Mouse (Mus musculus) midbrain, embryonic 12.5 days (tissue): ENCODE measurements around the gene Scamp2. TPM values are rescaled to one million over a fixed set of nuclear protein-coding genes. Genes with fewer than 3 reads are reported as not detected.

Experiments
- ATAC-seq: fragments of 200-750 bp; cut with Nextera tagmentation; 2 replicates; pipeline ENCODE4 v1.8.0; 2017; ENCODE audit warnings: low read depth, moderate TSS enrichment, moderate library complexity; ENCODE audit not compliant: low FRiP score
- H3K27ac ChIP-seq: fragments of 300-500 bp; sonication (generic); replicated peaks from 2 replicates; pipeline ENCODE4 v1.5.1; 2016; ENCODE audit warnings: mild to moderate bottlenecking
- H3K27me3 ChIP-seq: fragments of 300-500 bp; sonication (generic); 2 replicates; pipeline ENCODE4 v1.6.1; 2016; ENCODE audit warnings: mild to moderate bottlenecking
- H3K36me3 ChIP-seq: fragments of 300-500 bp; sonication (generic); 2 replicates; pipeline ENCODE4 v1.6.1; 2016
- H3K4me1 ChIP-seq: fragments of 300-500 bp; sonication (generic); 2 replicates; pipeline ENCODE4 v1.6.1; 2016
- H3K4me2 ChIP-seq: fragments of 300-500 bp; sonication (generic); replicated peaks from 2 replicates; pipeline ENCODE4 v1.6.1; 2016; ENCODE audit warnings: mild to moderate bottlenecking, moderate library complexity
- H3K4me3 ChIP-seq: fragments of 300-500 bp; sonication (generic); 2 replicates; pipeline ENCODE4 v1.5.1; 2016; ENCODE audit warnings: mild to moderate bottlenecking
- H3K9ac ChIP-seq: fragments of 300-500 bp; sonication (generic); replicated peaks from 2 replicates; pipeline ENCODE4 v1.6.1; 2016; ENCODE audit warnings: mild to moderate bottlenecking, moderate library complexity
- H3K9me3 ChIP-seq: fragments of 300-500 bp; sonication (generic); 2 replicates; pipeline ENCODE4 v1.6.1; 2016; ENCODE audit warnings: mild to moderate bottlenecking
- WGBS: fragments of 180-500 bp; shearing (Covaris S2); methylation state at CpG from one replicate; pipeline ENCODE4 v1.1.7; 2016; 5-methylcytosine and 5-hydroxymethylcytosine counted together
- polyA plus RNA-seq: library from polyadenylated mRNA; unstranded; fragments of >200 nt; fragmentation: Nextera tagmentation; extraction: Ambion mirVana; gene quantifications from 2 replicates; pipeline ENCODE4 v1.2.1, GENCODE M21; 2016

Gene Scamp2
- 57.6 and 62.6 TPM in 2 replicates for polyA plus RNA-seq

DNA sequence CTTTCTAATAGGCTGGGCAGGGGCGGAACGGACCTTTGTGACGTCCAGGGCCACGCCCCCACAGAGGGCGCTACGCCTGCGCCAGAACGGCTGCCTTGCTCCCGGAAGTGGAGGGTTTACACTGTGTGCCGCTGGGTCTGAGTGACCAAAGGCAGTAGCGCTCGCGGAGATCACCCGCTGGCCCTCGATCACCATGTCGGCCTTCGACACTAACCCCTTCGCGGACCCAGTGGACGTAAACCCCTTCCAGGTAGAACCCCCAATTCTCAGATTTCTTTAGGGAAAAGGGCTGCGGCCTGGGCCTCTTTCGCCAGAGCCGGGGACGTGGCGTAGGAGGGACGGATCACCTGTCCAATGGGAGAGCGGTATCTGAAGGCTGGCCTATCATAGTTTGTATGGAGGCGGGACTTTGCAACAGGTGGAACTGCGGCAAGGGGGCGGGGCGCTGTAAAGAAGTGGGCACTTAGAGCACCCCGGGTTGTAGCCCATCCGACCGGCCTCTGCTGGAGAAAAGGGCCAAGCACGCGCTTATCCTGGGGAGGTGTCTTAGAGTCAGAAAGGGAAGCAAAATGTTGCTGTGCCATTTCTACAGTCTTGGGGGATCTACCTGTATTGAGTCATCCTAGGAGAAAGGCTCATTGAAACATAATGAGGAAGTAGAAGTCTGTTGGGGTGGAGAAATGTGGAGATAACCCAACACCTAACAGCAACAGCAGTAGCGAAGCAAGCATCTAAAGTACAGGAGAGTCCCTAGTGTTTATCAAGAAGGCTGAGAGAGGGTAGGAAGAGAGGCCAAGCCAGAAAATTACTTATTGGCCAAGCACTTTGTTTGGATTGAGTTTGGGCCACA, at the start of gene Scamp2:
TSS of gene Scamp2 (plus strand) at position 83 of the 850 bp plus-strand sequence.
- Histone ChIP-seq H3K27ac (peak within 1 kb of the TSS; percentile 81), H3K27me3 (no peaks in the 10 kb centered on the region)
- 1% methylated on average over 37 of the region's 37 CpGs for WGBS

DNA sequence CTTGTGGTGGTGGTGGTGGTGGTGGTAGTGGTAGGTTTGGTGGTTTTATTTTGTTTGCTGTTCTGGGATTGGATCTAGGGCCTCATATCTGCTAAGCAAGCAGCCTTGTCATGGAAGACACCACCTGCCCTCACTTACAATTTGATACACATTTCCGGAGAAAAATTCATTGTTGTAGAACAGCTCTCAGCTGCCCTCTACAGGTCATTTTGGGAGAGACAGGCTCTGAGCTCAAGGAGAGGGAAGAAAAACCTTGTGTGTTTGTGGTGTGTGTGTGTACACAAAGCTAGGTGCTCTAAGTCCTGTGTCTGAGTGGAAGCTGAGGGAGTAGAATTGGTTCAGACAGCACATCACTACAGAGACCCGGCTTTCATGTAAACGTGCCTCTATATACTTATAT, 43.6 kb upstream of the Scamp2 start:
- no peak overlapping the region for H3K4me3 ChIP-seq
- WGBS = 10% methylated on average over 3 of the region's 3 CpGs
- H3K9me3 ChIP-seq = no peaks in the 10 kb centered on the region
- no peaks in the 10 kb centered on the region for H3K36me3 ChIP-seq
- H3K4me1 ChIP-seq = peaks cover 13% of the 10 kb centered on the region
- no peak overlapping the region for H3K4me2 ChIP-seq
- H3K27me3 ChIP-seq = no peaks in the 10 kb centered on the region
- ATAC-seq = no peak; the same call in 1 of the 2 replicates
- H3K27ac ChIP-seq = peak overlapping the region; percentile 63
- H3K9ac ChIP-seq = no peak overlapping the region

More for the DNA sequence above, at the start of gene Scamp2:
- H3K4me2 ChIP-seq = peak within 1 kb of the TSS; percentile 93
- H3K4me1 ChIP-seq = peaks cover 22% of the 10 kb centered on the region
- H3K36me3 ChIP-seq = 0 out of 2 replicates have a peak, but pooled peaks cover under 1% of the 10 kb centered on the region
- H3K9me3 ChIP-seq = no peaks in the 10 kb centered on the region
- peak within 1 kb of the TSS; percentile 62 for H3K9ac ChIP-seq
- peak within 1 kb of the TSS; percentile 71 for H3K4me3 ChIP-seq
- ATAC-seq = peak; percentile 99

DNA sequence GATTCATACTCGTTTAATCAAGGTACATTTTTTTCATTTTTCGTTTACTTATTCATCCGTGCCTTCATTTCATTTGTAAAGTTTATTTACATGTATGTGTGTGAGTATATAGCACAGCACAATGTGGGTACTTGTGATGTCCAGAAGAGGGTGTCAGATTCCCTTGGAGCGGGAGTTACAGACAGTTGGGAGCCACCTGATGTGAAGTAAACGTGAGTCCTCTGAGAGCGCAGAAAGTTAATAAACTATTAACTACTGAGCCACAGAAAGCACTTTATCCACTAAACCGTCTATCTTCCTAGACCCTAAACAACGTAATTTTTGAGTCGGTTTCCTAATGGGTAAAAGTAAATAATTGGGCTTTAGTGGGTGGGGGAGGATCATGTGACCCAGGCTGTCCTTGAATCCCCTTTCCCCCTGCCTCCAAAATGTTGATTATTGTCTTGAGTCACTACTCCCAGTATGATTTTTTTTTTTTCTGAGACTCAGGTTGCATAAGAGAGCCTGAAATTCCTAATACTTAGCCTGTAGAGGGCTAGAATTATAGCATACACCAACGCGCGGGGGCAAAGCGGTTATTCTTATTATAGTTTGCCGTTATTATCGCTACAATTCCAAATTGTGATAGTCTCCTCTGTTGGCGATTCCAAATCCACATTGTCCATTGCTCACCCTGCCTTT, 40.2 kb upstream of the Scamp2 start:
- H3K4me2 ChIP-seq = peak overlapping the region; percentile 80
- no peaks in the 10 kb centered on the region for H3K9me3 ChIP-seq
- H3K9ac ChIP-seq = peak overlapping the region; percentile 96
- peak overlapping the region; percentile 56 for H3K27ac ChIP-seq
- H3K4me1 ChIP-seq = peaks cover 32% of the 10 kb centered on the region
- H3K36me3 ChIP-seq = no peaks in the 10 kb centered on the region
- no peaks in the 10 kb centered on the region for H3K27me3 ChIP-seq
- H3K4me3 ChIP-seq = peak overlapping the region; percentile 97
- ATAC-seq = no peak; the same call in none of the 2 replicates
- 26% methylated on average over 16 of the region's 16 CpGs for WGBS

- no peaks in the 10 kb centered on the region for H3K9me3 ChIP-seq
- ATAC-seq = peak; percentile 92
- peaks cover 33% of the 10 kb centered on the region for H3K4me1 ChIP-seq
- under 1% methylated on average over 95 of the region's 95 CpGs for WGBS
- H3K27me3 ChIP-seq = no peaks in the 10 kb centered on the region
- H3K9ac ChIP-seq = peak within 1 kb of the TSS; percentile 96
- peak within 1 kb of the TSS; percentile 93 for H3K27ac ChIP-seq
- H3K36me3 ChIP-seq = no peaks in the 10 kb centered on the region
- peak within 1 kb of the TSS; percentile 97 for H3K4me3 ChIP-seq
- H3K4me2 ChIP-seq = peak within 1 kb of the TSS; percentile 80
Observed at GRCm38 (mm10) chr9:57521056-57521911, 39.5 kb upstream of the Scamp2 start, which contains the start of gene Cox5a. TSS of gene Cox5a (plus strand) at chr9:57521274.

DNA sequence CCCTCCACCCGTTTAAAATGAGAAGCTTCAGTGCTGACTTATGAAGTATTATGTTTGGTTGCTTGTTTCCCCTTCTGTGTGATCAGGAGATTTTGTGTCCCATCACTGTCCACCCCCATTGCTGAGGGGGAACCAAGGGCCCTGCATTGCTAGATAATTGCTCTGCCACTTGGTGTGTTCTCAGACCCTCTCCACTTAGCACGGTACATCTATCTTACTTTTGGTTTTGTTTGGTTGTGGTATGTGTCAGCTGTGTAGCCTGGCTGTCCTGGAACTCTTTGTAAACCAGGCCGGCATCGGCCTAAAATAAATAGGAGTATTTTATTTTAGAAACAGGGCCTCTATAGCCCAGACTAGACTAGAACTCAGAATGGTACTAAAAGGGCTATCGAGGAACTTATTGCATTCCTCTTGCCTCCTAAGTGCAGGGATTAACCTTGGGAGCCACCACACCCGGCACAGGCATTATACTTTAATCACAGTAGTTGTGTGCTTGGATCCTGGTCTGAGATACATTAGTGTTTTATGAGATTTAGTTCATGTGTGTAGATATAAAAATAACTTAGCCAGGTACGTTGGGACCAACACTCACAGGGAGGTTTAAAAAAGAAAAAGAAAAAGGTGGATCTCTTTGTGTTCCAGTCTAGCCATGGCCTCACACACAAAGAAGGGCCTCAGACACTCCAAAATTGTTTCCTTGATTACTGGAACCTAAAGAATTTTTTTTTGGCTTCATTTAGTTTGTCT, 38.5 kb upstream of the Scamp2 start:
- Histone ChIP-seq H3K27me3 (no peaks in the 10 kb centered on the region), H3K4me3 (peak overlapping the region; percentile 97), H3K9ac (peak overlapping the region; percentile 96), H3K27ac (no peak overlapping the region; the same call in 1 of the 2 replicates), H3K9me3 (no peaks in the 10 kb centered on the region), H3K36me3 (no peaks in the 10 kb centered on the region), H3K4me1 (peaks cover 28% of the 10 kb centered on the region), H3K4me2 (peak overlapping the region; percentile 80)
- ATAC-seq = no peak
- WGBS = 41% methylated on average over 7 of the region's 7 CpGs

GRCm38 (mm10) chr9:57522861-57523246, 37.9 kb upstream of the Scamp2 start:
- H3K9me3 ChIP-seq = no peaks in the 10 kb centered on the region
- no peaks in the 10 kb centered on the region for H3K36me3 ChIP-seq
- no peaks in the 10 kb centered on the region for H3K27me3 ChIP-seq
- 83% methylated on average over 4 of the region's 4 CpGs for WGBS
- no peak overlapping the region for H3K27ac ChIP-seq
- peak overlapping the region; percentile 97 for H3K4me3 ChIP-seq
- peak overlapping the region; percentile 80 for H3K4me2 ChIP-seq
- peak overlapping the region; percentile 96 for H3K9ac ChIP-seq
- ATAC-seq = no peak
- H3K4me1 ChIP-seq = peaks cover 28% of the 10 kb centered on the region

- Histone ChIP-seq H3K27ac (no peak overlapping the region), H3K4me3 (no peak overlapping the region), H3K36me3 (no peaks in the 10 kb centered on the region), H3K4me1 (peaks cover 28% of the 10 kb centered on the region), H3K27me3 (no peaks in the 10 kb centered on the region), H3K4me2 (no peak overlapping the region), H3K9ac (no peak overlapping the region), H3K9me3 (no peaks in the 10 kb centered on the region)
- 95% methylated on average over 1 of the region's 1 CpGs for WGBS
- no peak for ATAC-seq
Observed at GRCm38 (mm10) chr9:57523754-57524153, 37.0 kb upstream of the Scamp2 start.

- Histone ChIP-seq H3K9ac (0 out of 2 replicates have a peak overlapping the region, but pooled peaks have one; percentile 20), H3K27me3 (no peaks in the 10 kb centered on the region), H3K36me3 (no peaks in the 10 kb centered on the region), H3K4me2 (no peak overlapping the region), H3K9me3 (no peaks in the 10 kb centered on the region), H3K4me3 (no peak overlapping the region), H3K4me1 (peaks cover 28% of the 10 kb centered on the region), H3K27ac (no peak overlapping the region)
- no peak for ATAC-seq
Observed at GRCm38 (mm10) chr9:57524439-57524838, 36.3 kb upstream of the Scamp2 start.

GRCm38 (mm10) chr9:57525516-57525915, 35.2 kb upstream of the Scamp2 start:
- no peak overlapping the region for H3K27ac ChIP-seq
- no peak overlapping the region for H3K9ac ChIP-seq
- 84% methylated on average over 2 of the region's 2 CpGs for WGBS
- no peak overlapping the region for H3K4me2 ChIP-seq
- no peak overlapping the region for H3K4me3 ChIP-seq
- H3K36me3 ChIP-seq = no peaks in the 10 kb centered on the region; the same call in 1 of the 2 replicates
- peaks cover 26% of the 10 kb centered on the region for H3K4me1 ChIP-seq
- H3K9me3 ChIP-seq = no peaks in the 10 kb centered on the region
- ATAC-seq = no peak
- no peaks in the 10 kb centered on the region for H3K27me3 ChIP-seq

DNA sequence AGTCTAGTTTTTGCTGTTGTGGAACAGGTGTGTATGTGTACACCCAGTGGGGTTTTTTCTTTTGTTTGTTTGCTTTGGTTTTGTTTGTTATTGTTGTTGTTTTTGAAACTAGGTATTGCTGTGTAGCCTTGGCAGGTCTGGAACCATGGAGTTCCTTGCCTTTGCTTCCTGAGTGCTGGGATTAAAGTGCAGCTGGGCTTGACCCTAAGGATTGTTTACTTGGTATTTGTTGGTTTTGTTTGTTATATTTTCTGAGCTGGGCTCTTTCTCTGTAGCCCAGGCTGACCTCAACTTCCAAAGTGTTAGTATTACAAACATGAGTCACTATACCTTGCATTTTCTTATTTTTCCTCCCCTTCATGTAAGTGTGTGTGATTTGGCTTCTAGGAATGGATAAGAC, 34.3 kb upstream of the Scamp2 start:
- Histone ChIP-seq H3K4me1 (peaks cover 24% of the 10 kb centered on the region), H3K36me3 (peaks cover 6% of the 10 kb centered on the region), H3K9me3 (no peaks in the 10 kb centered on the region), H3K9ac (no peak overlapping the region), H3K4me3 (no peak overlapping the region), H3K4me2 (no peak overlapping the region), H3K27me3 (no peaks in the 10 kb centered on the region), H3K27ac (no peak overlapping the region)
- no peak for ATAC-seq

DNA sequence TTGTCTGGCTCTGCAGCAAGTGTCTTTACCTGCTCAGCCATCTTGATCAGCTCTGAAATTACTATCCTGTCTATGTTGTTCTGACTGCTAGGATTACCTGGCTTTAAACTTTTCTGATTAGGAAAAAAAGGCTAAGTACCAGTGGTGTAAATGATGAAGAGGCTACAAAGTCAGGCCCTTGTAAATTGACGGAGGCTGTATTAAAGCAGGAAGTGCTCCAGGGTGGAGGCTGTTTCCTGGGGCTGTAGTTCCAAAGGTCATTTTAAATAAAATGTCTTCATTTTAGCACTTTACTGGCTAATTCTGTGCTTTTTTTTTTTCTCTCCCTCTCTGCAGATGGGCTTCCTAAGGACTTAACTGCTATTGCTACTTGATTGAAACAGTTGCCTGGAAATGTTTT, 28.8 kb upstream of the Scamp2 start:
- H3K4me2 ChIP-seq = no peak overlapping the region
- H3K4me3 ChIP-seq = no peak overlapping the region
- WGBS = 90% methylated on average over 1 of the region's 1 CpGs
- H3K27me3 ChIP-seq = no peaks in the 10 kb centered on the region
- peaks cover 37% of the 10 kb centered on the region for H3K36me3 ChIP-seq
- H3K9ac ChIP-seq = no peak overlapping the region
- peaks cover 6% of the 10 kb centered on the region for H3K4me1 ChIP-seq
- no peaks in the 10 kb centered on the region for H3K9me3 ChIP-seq
- H3K27ac ChIP-seq = no peak overlapping the region
- no peak for ATAC-seq
